Mouse (Mus musculus) left cerebral cortex, postnatal 25 days (tissue): ENCODE data around the gene Efna2. TPM values are rescaled to one million over a fixed set of nuclear protein-coding genes. Genes with fewer than 3 reads are reported as not detected.

Experiments
- DNase-seq, 2 experiments: peaks; one replicate each; pipeline ENCODE4 v3.0.0; 2022; ENCODE audit warnings: low spot score in 2 of 2, mixed read lengths in 1 of 2
- intact Hi-C: fragments of 180-260 bp; cut with DNase I; formaldehyde crosslinking; loops from one replicate; pipeline ENCODE4 v1.15.1; 2025
- total RNA-seq, 2 experiments: library from RNA; stranded (reverse); gene quantifications; 2 replicates each; pipeline ENCODE4 v1.2.3; 2021

The Efna2 gene
- 1 to 10 TPM; 9.2 to 9.9 TPM for total RNA-seq

DNA sequence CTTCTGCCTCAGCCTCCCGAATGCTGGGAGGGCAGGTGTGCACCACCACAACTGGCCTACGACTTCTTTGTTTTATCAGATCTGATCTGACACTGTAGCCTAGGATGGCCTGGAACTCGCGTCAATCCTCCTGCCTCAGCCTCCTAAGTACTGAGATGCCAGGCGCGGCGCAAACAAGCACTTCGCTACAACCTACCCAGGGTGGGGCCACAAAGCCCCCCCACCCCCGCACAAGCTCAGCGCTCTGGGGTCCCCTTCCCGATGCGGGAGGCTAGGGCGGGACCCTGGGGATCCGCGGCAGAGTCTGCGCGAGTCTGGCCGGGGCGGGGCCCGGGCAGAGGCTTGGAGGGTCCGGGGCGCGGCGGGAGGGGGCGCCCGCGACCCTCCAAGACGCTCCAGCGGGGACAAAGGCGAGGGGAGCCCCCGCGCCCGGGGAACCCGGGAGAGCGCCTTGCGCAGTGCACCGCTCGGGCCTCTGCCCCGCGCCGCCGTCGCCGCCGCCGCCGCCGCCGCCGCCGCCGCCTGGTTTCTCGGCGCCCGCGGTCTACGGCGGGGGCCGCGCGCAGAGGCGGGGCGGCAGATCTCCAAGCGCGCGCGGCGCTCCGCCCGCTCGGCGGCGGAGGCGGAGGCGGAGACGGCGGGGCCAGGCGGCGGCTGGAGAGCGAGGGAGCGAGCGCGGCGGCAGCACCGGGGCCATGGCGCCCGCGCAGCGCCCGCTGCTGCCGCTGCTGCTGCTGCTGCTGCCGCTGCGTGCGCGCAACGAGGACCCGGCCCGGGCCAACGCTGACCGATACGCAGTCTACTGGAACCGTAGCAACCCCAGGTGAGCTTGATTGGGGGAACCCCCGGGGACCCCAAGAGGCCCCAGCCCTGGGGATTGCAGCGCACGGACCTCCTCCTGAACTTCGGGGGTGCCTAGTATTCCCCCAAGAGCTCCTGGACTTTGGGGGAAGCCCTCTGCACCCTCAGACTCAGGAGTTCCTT lies at the start of gene Efna2:
Gene Efna2, plus strand, starts transcription at position 415 of the 984 bp plus-strand sequence.
- DNase-seq: no peak
- intact Hi-C loops: loop anchor here (5.0 to 10.0 kb wide), 2 partner anchors 48 to 195 kb away; partner anchors contain the start of gene Mum1

DNA sequence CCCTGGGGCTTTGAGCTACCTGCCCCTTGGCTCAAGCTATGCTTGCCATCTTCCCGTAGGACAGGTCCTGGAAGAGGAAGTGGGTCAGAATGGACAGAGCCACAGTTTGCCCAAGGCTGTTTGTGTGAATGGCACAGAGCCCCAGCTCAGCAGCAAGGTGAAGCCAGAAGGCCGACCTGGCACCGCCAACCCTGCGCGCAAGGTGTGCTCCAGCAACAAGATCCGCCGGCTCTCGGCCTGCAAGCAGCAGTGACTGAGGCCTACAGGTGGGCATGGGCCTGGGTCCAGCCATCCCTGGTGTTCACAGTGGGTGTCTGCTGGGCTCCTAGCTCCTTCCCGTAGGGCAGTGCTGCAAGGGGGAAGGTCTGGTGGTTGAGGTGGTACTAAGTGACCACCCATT lies 49.4 kb upstream of the Efna2 start:
- DNase-seq: no peak

DNA sequence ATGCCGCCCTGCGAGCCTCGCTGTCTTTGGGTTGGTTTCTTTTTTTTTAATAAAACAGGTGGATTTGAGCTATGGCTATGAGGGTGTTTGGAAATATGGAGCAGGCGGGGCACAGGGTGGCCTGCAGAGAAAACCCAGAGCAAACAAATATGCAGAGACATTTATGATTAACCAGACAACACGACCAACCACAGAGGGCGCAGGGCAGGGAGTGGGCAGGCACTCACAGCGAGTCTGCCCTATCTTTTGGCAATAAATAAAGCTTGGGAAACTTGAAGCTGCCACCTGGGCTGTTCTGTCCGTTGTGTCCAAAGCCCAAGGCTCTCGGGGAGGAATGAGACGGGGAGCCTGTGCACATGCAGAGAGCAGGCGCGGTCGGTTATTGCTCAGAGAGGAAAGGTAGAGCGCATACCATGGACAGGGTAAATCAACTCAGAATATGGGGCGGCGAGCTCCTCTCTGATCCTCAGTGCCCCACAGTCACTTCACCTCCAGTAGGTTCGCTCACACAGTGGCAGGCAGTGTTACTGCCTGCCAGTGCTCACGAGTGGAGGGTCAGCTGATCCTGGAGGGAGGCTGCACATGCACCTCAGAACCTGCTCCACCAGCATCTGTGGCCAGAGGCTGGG lies 48.8 kb upstream of the Efna2 start:
- no peak for DNase-seq
- intact Hi-C loops: no loop called here

More for the DNA sequence above, 49.4 kb upstream of the Efna2 start:
- intact Hi-C loops: no loop called here

DNA sequence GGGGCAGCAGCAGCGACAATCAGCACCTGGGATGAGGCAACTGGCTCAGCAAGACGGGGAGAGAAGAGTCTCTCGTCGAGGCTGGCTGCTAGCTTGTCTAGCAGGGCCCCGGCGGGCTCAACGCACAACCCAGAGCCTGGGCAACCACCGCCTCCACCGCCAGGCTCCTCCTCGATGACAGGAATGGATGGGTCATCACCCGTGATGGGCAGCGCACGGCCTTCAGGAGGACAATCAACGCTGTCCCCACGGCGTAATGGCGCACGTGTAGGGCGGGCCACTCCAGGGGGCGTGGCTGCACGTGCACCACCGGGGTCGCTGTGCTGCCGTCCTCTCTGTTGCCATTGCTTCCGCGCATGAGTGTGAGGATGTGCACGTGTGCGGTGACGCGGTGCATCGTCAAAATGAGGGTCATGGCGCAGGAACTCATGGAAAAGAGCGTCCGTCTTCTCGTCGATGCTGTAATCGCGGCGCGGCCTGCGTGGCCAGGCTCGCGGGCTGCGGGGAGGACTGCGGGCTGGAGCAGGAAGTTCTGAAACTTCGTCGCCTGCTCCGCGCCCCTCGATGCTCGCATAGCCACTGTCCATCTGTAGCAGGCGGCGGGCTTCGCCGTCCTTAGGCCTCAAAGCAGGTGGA lies 47.8 kb upstream of the Efna2 start:
- peak; percentile 64 to 74 for DNase-seq
- intact Hi-C loops: no loop called here

DNA sequence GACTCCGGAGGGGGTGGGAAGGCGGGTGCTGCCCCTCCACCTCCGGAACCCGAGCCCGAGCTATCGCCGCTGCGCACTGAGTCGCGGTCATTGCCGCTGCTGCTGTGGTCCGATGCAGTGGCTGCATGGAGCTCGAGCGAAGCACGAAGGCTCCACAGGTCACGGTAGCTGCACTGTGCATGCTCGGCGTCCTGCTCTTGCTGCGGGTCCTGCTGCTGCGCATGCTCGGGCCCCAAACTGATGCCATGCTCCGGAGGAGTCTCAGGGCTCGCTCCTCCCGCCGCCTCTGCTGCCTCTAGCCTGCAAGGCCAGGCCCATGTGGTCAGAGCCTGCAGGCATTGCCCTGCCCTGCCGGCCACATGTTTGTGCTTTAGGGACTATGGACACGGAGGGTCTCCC lies 47.3 kb upstream of the Efna2 start:
- no peak for DNase-seq
- intact Hi-C loops: no loop called here

DNA sequence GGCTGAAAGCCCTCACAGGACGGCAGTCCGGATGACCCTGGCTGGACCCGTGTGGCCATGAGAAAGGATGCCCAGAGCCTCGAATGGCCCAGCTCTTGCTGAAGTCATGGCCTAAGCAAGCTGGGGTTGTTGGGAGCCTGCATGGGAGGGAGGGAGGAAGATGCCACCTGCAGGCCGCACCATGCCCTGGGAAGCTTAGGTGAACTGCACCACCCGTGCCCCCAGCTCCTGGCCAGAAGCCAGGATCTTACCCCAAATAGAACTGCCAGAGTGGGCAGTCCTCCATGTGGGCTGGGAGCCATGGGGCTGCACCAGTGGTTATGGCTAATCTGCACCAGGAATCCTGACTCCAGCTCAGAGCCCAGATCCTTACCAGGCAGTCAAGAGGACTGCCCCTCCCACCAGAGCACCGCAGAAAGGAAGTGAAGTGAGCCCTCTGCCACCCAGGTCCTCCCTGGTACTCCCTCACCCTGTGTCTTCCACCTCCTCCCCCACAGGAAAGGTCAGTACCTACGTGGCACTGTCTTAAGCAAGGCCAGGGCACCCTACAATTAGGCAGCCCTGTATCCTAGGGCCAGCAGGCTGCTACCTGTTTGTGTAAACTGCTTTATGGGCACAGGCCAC lies 45.9 kb upstream of the Efna2 start:
- intact Hi-C loops: no loop called here
- peak in 1 of 2 experiments; percentile 49 for DNase-seq

DNA sequence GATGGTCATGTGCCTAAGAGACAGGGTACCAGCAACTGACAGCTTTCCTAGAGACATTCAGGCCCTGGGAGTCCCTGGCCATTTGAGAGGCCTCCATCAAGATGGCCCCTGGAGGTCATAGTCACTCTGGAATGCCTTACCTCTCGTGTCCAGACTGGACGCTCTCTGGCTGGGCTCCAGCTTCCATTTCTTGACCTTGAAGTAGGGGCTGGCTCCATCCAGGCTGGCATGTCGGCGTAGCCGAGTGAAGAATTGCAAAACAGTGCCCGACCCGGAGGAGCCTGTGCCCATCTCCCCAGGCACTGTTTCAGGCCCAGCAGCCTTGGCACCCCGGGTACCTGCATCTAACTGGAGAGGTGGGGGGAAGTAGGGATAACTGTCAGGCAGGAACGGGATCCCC lies 44.9 kb upstream of the Efna2 start:
- intact Hi-C loops: no loop called here
- DNase-seq: no peak

DNA sequence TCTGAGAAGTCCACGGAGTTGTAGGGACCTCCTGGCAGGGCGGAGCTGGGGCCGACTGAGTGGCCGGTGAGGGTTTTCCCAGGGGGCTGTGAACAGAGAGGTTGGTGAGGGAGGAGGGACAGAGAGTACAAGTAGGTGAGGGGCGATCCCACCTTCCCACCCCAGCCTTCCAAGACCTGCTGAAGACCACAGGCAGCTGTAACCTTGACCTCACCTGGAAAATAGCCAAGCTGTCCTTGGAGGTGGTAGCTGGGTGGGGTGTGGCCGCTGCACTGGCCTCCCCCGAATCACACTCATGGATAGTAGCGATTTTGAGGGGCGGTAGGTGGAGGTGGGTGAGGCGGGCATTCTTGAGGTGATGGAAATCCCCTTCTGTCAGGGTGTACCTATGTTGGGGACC lies 44.1 kb upstream of the Efna2 start:
- DNase-seq: no peak
- intact Hi-C loops: no loop called here

DNA sequence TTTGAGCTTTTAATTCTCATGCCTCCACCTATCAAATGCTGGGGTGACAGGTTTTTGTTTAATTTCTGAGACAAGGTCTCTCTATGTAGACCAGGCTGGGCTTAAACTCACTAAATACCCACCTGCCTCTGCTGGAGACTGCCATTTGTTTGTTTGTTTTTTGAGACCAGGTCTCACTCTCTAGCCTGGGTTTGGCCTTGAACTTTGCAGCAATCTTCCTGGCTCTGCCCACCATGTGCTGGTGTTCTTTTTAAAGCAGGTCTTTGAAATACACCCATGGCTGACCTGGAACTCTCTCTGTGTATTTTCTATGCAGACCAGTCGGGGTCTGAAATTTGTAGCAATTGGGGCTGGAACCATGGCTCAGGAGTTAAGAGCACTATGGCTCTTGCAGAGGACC lies 43.6 kb upstream of the Efna2 start:
- no peak for DNase-seq
- intact Hi-C loops: loop anchor here (2.0 kb wide), 1 partner anchor 19 kb away; no protein-coding TSS in a partner anchor

DNA sequence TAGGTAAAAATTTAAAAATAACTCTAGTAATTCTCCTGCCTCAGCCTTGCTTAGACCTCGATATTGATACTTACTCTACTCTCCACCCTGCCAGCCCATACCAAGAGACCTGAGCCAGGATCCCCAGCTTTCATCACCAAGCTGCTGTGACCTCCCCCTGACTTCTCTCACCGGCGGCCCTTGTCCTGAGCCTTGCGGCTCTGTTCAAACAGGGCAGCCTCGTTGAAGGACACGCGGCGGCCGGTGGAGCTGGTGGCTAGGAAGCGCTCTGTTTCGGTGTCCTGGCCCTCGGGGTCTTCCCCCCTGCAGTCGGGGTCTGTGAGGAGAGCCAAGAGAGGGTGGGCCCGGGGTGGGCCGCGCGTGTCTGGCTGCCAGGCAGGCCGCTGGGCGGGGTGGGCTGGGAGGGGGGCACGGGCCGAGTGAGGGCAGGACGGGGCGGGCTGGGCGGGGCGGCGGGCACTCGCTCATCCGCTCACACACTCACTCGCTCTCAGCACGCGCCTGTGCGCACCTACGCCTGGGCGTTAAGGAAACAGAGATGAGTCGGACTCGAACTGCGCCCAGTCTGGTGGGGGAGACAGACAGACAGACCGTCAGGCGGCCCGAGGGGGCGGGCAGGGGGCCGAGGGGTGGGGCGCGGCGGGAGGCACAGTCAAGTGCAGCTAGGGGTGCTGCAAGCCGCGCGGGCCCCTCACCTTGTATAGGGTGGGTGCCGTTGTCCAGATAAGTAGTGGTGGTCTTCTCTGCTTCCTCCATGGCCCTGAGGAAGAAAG lies 42.9 kb upstream of the Efna2 start:
- no peak for DNase-seq
- intact Hi-C loops: loop anchor here (2.0 kb wide), 1 partner anchor 20 kb away; no protein-coding TSS in a partner anchor

DNA sequence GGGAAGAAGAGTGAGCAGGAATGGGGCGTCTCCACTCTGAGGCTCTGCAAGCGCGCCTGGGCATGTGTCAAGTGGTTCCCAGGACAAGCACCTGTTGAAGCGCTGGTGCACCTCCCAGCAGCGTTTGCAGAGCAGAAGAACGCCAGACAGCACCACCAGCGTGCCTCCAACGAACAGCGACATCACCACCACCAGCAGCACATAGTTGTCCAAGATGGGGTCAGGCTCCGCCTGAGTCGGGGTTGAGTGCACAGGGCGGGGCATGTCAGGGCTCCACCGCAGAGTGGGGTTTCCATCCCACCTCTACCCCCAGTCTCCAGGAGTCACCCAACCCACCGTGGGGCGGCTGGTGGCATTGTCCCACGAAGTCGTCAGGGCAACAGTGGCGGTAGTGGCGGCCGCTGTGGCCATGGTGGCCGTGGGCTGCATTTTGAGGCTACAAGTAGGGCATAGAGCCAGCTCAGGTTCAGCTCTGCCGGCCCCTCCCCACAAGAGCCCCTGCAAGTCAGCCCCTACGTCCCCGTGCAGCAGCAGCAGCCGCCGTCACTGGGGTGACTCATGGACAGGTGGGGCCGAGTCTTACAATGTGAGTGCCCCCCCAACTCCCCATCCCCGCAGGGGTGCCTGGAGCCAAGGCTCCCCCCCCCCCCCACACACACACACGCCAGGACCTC lies 42.2 kb upstream of the Efna2 start:
- DNase-seq: peak; percentile 54 to 71
- intact Hi-C loops: loop anchor here (2.0 kb wide), 1 partner anchor 20 kb away; no protein-coding TSS in a partner anchor

DNA sequence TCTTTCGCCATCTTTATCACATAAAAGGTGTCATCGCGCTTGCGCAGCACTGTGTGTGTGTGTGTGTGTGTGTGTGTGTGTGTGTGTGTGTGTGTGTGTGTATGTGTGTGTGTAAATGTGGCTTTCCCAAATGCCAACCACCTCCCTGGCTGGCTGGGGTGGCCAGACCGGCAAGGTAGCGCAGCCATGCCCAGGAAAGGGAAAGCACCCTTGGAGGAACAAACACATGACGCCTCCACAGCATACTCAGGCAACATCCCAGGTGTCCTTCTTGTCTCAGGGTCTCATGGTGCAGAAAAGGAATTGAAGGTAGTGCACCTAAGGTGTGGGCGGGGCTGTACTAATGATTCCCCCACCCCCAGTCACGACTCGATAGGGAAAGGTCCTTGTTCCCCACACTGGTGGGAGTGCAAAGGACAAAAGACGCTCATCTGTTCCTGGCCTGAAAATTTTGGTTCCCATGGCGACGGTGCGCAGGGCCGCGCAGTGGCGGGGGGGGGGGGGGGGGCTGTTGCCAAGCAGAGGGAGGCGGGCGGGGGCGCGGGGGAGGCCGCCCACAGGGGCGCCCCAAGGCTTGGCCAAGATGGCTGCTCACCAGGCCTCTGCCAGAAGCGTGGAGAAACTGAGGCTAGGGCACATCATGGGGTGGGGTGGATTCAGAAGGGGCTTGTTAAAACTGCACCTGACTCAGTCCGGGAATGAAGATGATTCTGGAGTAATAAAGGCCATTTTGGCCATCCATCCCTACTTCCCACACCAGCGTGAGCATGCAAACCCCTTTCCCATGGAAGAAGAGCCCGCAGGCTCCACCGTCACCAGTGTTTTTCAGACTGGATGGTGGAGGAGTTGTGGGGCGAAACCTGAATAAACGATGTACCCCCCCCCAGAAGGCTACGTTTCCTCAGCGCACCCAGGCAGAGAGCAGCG lies 41.4 kb upstream of the Efna2 start:
- intact Hi-C loops: loop anchor here (2.0 kb wide), 2 partner anchors 21 to 153 kb away; partner anchors contain the start of gene Tmem259
- peak; percentile 64 to 74 for DNase-seq

DNA sequence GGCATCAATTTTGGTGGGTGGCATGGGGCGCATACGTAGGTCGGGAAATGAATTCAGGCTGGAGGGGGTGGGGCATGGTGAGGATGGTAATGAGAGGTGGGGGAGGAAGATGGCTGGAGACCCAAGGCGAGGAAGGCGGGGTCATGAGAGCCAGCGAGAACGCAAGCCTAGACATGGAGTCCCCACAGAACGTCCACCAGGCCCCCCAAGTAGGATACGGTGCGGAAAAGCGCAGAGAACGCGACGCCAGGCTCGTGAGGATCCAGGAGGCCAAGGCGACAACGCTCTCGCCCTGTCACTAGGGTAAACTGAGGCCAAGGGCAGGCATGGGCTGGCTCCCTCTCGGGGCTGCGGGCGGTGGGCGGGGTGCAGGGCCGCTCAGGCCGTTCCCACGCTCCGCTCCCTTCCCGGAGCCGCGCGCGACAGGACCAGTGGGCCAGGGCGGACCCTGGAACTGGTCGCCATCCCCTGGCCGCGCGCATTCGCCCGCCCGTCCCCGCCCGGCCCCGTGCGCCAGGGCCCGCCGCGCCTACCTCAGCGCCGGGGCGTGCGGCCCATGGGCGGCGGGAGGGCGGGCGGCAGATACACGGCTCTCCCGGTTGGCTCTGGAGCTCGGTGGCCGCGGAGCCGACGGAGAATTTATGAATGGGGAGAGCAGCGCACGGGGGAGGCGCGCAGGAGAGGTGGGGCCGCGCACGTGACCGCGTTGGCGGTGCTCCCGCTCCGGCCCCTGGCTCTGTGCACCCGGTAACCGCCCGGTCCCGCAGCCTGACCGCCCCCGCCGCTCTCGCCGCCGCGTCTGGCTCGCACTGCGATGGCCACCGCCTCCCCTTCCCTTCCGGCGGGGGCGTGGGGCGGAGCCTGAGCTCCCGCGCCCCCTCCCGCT lies 40.5 kb upstream of the Efna2 start, which contains the start of gene Atp5d:
Gene Atp5d, plus strand, starts transcription at position 80 of the 886 bp plus-strand sequence.
- intact Hi-C loops: loop anchor here (2.0 kb wide), 1 partner anchor 154 kb away; the partner anchor contains the start of gene Tmem259
- DNase-seq: peak; percentile 81 to 86

DNA sequence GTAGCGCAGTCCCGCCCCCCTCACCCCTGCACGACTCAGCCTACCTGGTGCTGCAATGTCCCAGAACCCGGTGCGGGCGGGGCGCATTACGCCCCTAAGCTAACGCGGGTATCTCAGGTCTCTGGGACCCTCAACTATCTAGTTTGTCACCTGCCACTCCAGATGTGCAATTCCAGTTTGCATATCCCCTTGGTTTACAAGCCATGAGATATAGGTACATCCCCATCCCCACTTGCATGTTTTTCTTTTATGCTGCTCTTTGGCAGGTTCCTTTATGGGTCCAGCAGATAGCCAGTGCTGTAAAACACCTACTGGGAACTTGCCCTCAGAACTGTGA lies 39.9 kb upstream of the Efna2 start:
- intact Hi-C loops: loop anchor here (2.0 kb wide), 1 partner anchor 155 kb away; the partner anchor contains the start of gene Tmem259
- no peak for DNase-seq

DNA sequence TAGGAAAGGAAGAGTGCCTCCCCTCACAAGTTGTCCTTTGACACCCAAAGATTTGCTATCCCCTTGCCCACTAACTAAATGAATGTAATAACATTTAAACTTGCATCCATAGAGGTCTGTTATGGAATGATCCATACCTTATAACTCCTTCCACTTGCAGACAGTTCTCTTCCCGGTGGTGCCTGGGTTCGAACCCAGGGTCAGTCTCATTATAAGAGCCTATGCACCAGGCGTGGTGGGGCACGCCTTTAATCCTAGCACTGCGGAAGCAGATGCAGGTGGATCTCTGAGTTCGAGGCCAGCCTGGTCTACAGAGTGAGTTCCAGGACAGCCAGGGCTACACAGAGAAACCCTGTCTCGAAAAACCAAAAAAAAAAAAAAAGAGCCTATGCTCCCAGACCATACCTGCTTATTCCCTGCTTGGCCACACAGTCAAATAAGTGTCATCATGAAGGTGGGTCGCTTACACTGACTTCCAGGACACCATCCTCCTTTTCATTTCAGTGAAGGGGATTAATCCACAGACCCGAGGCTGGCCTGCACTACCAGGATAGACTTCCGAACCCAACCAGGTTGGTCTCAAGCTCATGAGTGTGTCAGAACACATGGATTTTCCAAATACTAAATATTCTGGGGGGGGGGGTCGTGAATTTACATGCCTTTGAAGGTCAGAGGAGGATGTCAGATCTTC lies 39.2 kb upstream of the Efna2 start:
- DNase-seq: peak in 1 of 2 experiments; percentile 1
- intact Hi-C loops: loop anchor here (2.0 kb wide), 1 partner anchor 155 kb away; the partner anchor contains the start of gene Tmem259

DNA sequence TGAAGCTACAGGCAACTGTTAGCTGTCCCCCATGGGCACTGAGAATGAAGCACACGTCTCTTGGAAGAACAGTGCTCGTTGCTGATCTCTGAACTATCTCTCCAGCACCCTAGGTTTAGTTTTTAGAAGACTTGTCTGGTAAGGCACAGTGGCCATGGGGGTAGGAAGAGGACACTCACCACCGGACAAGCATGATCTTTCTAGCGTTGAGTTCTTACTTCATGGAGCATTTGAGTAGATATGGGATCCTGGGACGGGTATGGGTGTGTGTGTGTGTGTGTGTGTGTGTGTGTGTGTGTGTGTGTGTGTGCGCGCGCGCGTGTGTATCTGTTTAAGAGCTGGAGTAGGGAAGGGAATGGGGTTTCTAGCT lies 38.6 kb upstream of the Efna2 start, which contains the start of gene Cbarp:
Gene Cbarp, minus strand, starts transcription at position 170 of the 370 bp plus-strand sequence.
- DNase-seq: no peak
- intact Hi-C loops: no loop called here
